Mouse (Mus musculus) layer of hippocampus, postnatal 36 days (tissue): Measurements from ENCODE around the gene Rfc2. TPM values are rescaled to one million over a fixed set of nuclear protein-coding genes. Genes with fewer than 3 reads are reported as not detected.

ENCODE experiments used
- DNase-seq, 2 experiments: peaks; one replicate each; pipeline ENCODE4 v3.0.0; 2022
- total RNA-seq, 2 experiments: library from RNA; stranded (reverse); gene quantifications; 2 replicates each; pipeline ENCODE4 v1.2.3; 2021

Rfc2 gene
- total RNA-seq, 2 experiments from 2014 or later: 50.0 to 50.5 TPM

GRCm38 (mm10) chr5:134609916-134610643 lies 28.9 kb downstream of the Rfc2 start:
- no peak for DNase-seq

GRCm38 (mm10) chr5:134611810-134612521 lies 30.8 kb downstream of the Rfc2 start:
- DNase-seq: no peak

GRCm38 (mm10) chr5:134613727-134614126 lies 32.6 kb downstream of the Rfc2 start:
- DNase-seq: no peak

GRCm38 (mm10) chr5:134614296-134614695 lies 33.1 kb downstream of the Rfc2 start:
- no peak for DNase-seq

- no peak for DNase-seq
Measured at GRCm38 (mm10) chr5:134614802-134615201, 33.6 kb downstream of the Rfc2 start, which contains the start of gene Lat2. Gene Lat2, minus strand, starts transcription at chr5:134615025.

GRCm38 (mm10) chr5:134615380-134615779 lies 34.2 kb downstream of the Rfc2 start:
- DNase-seq: no peak

- no peak for DNase-seq
Measured at GRCm38 (mm10) chr5:134615780-134616179, 34.6 kb downstream of the Rfc2 start.

- peak; percentile 55 to 58 for DNase-seq
Measured at GRCm38 (mm10) chr5:134617071-134617470, 35.9 kb downstream of the Rfc2 start.

- no peak for DNase-seq
Measured at GRCm38 (mm10) chr5:134620457-134620856, 39.3 kb downstream of the Rfc2 start.

GRCm38 (mm10) chr5:134621099-134621640 lies 40.0 kb downstream of the Rfc2 start:
- DNase-seq: no peak

- DNase-seq: peak; percentile 77 to 78
Measured at GRCm38 (mm10) chr5:134622069-134622468, 40.9 kb downstream of the Rfc2 start.

- DNase-seq: no peak
Measured at GRCm38 (mm10) chr5:134629508-134629907, 48.3 kb downstream of the Rfc2 start.

- no peak for DNase-seq
Measured at GRCm38 (mm10) chr5:134630835-134631234, 49.7 kb downstream of the Rfc2 start.

- DNase-seq: no peak
Measured at GRCm38 (mm10) chr5:134632841-134633240, 51.7 kb downstream of the Rfc2 start.

- no peak for DNase-seq
Measured at GRCm38 (mm10) chr5:134637820-134638367, 56.7 kb downstream of the Rfc2 start.

GRCm38 (mm10) chr5:134638461-134639268 lies 57.5 kb downstream of the Rfc2 start:
- peak in 1 of 2 experiments; percentile 18 for DNase-seq

- peak; percentile 96 to 98 for DNase-seq
Measured at GRCm38 (mm10) chr5:134639269-134639682, 58.1 kb downstream of the Rfc2 start, which contains the start of gene Eif4h. Gene Eif4h, minus strand, starts transcription at chr5:134639490.

GRCm38 (mm10) chr5:134640371-134640770 lies 59.2 kb downstream of the Rfc2 start:
- DNase-seq: no peak

GRCm38 (mm10) chr5:134644121-134644520 lies 63.0 kb downstream of the Rfc2 start:
- no peak for DNase-seq

- no peak for DNase-seq
Measured at GRCm38 (mm10) chr5:134644643-134645118, 63.5 kb downstream of the Rfc2 start.

- DNase-seq: no peak
Measured at GRCm38 (mm10) chr5:134646461-134646860, 65.3 kb downstream of the Rfc2 start.

GRCm38 (mm10) chr5:134647394-134647793 lies 66.2 kb downstream of the Rfc2 start:
- DNase-seq: no peak
